Mouse (Mus musculus): ENCODE data around the gene Pfkp. TPM values are rescaled to one million over a fixed set of nuclear protein-coding genes. Genes with fewer than 3 reads are reported as not detected.

Pfkp gene
- polyA plus RNA-seq, 1 experiment from 2014 or later, result 348 TPM

- H3K9ac ChIP-seq, result no peak overlapping the region
- H3K4me1 ChIP-seq (replicated peaks; ENCODE audit: control insufficient read depth, insufficient read depth, low read length), result no peaks in the 10 kb centered on the region; the same call in 1 of the 2 replicates
- H3K36me3 ChIP-seq (replicated peaks; ENCODE audit: control insufficient read depth, insufficient read depth), result 0 out of 2 replicates have a peak, but pooled peaks cover 4% of the 10 kb centered on the region
- no peaks in the 10 kb centered on the region for H3K9me3 ChIP-seq (ENCODE audit: control insufficient read depth, low read length)
- H3K4me3 ChIP-seq (replicated peaks; ENCODE audit: low read length), result no peak overlapping the region
- no peaks in the 10 kb centered on the region for H3K27me3 ChIP-seq (ENCODE audit: control insufficient read depth, insufficient read depth, low read length)
- ATAC-seq (ENCODE audit: low FRiP score) (no peak), DNase-seq (ENCODE audit: low spot score) (no peak)
- WGBS, result 82% methylated on average over 5 of the region's 5 CpGs
- H3K4me2 ChIP-seq (replicated peaks), result no peak overlapping the region
- no peak overlapping the region for H3K27ac ChIP-seq
Measured at GRCm38 (mm10) chr13:6639507-6640030, 9.0 kb downstream of the Pfkp start.

GRCm38 (mm10) chr13:6638976-6639375, 9.6 kb downstream of the Pfkp start:
- 93% methylated on average over 3 of the region's 3 CpGs for WGBS
- Histone ChIP-seq H3K4me1 (replicated peaks; ENCODE audit: control insufficient read depth, insufficient read depth, low read length) (no peaks in the 10 kb centered on the region; the same call in 1 of the 2 replicates), H3K9ac (no peak overlapping the region)

GRCm38 (mm10) chr13:6638425-6638824, 10.2 kb downstream of the Pfkp start:
- Histone ChIP-seq H3K27ac (no peak overlapping the region), H3K4me2 (replicated peaks) (no peak overlapping the region), H3K27me3 (ENCODE audit: control insufficient read depth, insufficient read depth, low read length) (no peaks in the 10 kb centered on the region), H3K36me3 (replicated peaks; ENCODE audit: control insufficient read depth, insufficient read depth) (0 out of 2 replicates have a peak, but pooled peaks cover 6% of the 10 kb centered on the region), H3K9ac (no peak overlapping the region), H3K4me1 (replicated peaks; ENCODE audit: control insufficient read depth, insufficient read depth, low read length) (no peaks in the 10 kb centered on the region; the same call in 1 of the 2 replicates), H3K4me3 (replicated peaks; ENCODE audit: low read length) (no peak overlapping the region), H3K9me3 (ENCODE audit: control insufficient read depth, low read length) (no peaks in the 10 kb centered on the region)
- DNase-seq (ENCODE audit: low spot score), result no peak
- ATAC-seq (ENCODE audit: low FRiP score), result no peak
- WGBS, result 65% methylated on average over 1 of the region's 1 CpGs

More at GRCm38 (mm10) chr13:6638976-6639375, 9.6 kb downstream of the Pfkp start:
- Histone ChIP-seq H3K4me3 (replicated peaks; ENCODE audit: low read length) (no peak overlapping the region), H3K27ac (no peak overlapping the region), H3K36me3 (replicated peaks; ENCODE audit: control insufficient read depth, insufficient read depth) (0 out of 2 replicates have a peak, but pooled peaks cover 6% of the 10 kb centered on the region), H3K4me2 (replicated peaks) (no peak overlapping the region), H3K9me3 (ENCODE audit: control insufficient read depth, low read length) (no peaks in the 10 kb centered on the region), H3K27me3 (ENCODE audit: control insufficient read depth, insufficient read depth, low read length) (no peaks in the 10 kb centered on the region)
- ATAC-seq (ENCODE audit: low FRiP score), result no peak
- DNase-seq (ENCODE audit: low spot score), result no peak

- DNase-seq (ENCODE audit: low spot score) (no peak), ATAC-seq (ENCODE audit: low FRiP score) (no peak)
- H3K27me3 ChIP-seq (ENCODE audit: control insufficient read depth, insufficient read depth, low read length), result no peaks in the 10 kb centered on the region
- no peak overlapping the region for H3K4me3 ChIP-seq (replicated peaks; ENCODE audit: low read length)
- H3K9me3 ChIP-seq (ENCODE audit: control insufficient read depth, low read length), result no peaks in the 10 kb centered on the region
- WGBS, result 87% methylated on average over 7 of the region's 7 CpGs
- H3K36me3 ChIP-seq (replicated peaks; ENCODE audit: control insufficient read depth, insufficient read depth), result 0 out of 2 replicates have a peak, but pooled peaks cover 6% of the 10 kb centered on the region
- no peak overlapping the region for H3K4me2 ChIP-seq (replicated peaks)
- H3K9ac ChIP-seq, result no peak overlapping the region
- no peak overlapping the region for H3K27ac ChIP-seq
- H3K4me1 ChIP-seq (replicated peaks; ENCODE audit: control insufficient read depth, insufficient read depth, low read length), result no peaks in the 10 kb centered on the region; the same call in 1 of the 2 replicates
Measured at GRCm38 (mm10) chr13:6637534-6638124, 10.9 kb downstream of the Pfkp start.

GRCm38 (mm10) chr13:6636976-6637375, 11.6 kb downstream of the Pfkp start:
- no peak overlapping the region for H3K4me3 ChIP-seq (replicated peaks; ENCODE audit: low read length)
- H3K27ac ChIP-seq, result no peak overlapping the region
- no peak overlapping the region for H3K9ac ChIP-seq
- DNase-seq (ENCODE audit: low spot score), result no peak
- H3K4me1 ChIP-seq (replicated peaks; ENCODE audit: control insufficient read depth, insufficient read depth, low read length), result no peaks in the 10 kb centered on the region; the same call in 1 of the 2 replicates
- 85% methylated on average over 4 of the region's 4 CpGs for WGBS
- H3K9me3 ChIP-seq (ENCODE audit: control insufficient read depth, low read length), result no peaks in the 10 kb centered on the region
- no peak for ATAC-seq (ENCODE audit: low FRiP score)
- no peak overlapping the region for H3K4me2 ChIP-seq (replicated peaks)
- 0 out of 2 replicates have a peak, but pooled peaks cover 6% of the 10 kb centered on the region for H3K36me3 ChIP-seq (replicated peaks; ENCODE audit: control insufficient read depth, insufficient read depth)
- no peaks in the 10 kb centered on the region for H3K27me3 ChIP-seq (ENCODE audit: control insufficient read depth, insufficient read depth, low read length)

GRCm38 (mm10) chr13:6636520-6636919, 12.1 kb downstream of the Pfkp start:
- Histone ChIP-seq H3K9ac (no peak overlapping the region), H3K9me3 (ENCODE audit: control insufficient read depth, low read length) (no peaks in the 10 kb centered on the region), H3K4me1 (replicated peaks; ENCODE audit: control insufficient read depth, insufficient read depth, low read length) (no peaks in the 10 kb centered on the region; the same call in 1 of the 2 replicates), H3K4me3 (replicated peaks; ENCODE audit: low read length) (no peak overlapping the region), H3K27ac (no peak overlapping the region), H3K27me3 (ENCODE audit: control insufficient read depth, insufficient read depth, low read length) (no peaks in the 10 kb centered on the region), H3K36me3 (replicated peaks; ENCODE audit: control insufficient read depth, insufficient read depth) (0 out of 2 replicates have a peak, but pooled peaks cover 6% of the 10 kb centered on the region), H3K4me2 (replicated peaks) (no peak overlapping the region)
- DNase-seq (ENCODE audit: low spot score) (no peak), ATAC-seq (ENCODE audit: low FRiP score) (no peak)
- WGBS, result 71% methylated on average over 6 of the region's 6 CpGs

GRCm38 (mm10) chr13:6635138-6636076, 13.2 kb downstream of the Pfkp start:
- no peak overlapping the region for H3K4me2 ChIP-seq (replicated peaks)
- H3K9ac ChIP-seq, result no peak overlapping the region
- WGBS, result 79% methylated on average over 11 of the region's 11 CpGs
- no peaks in the 10 kb centered on the region for H3K27me3 ChIP-seq (ENCODE audit: control insufficient read depth, insufficient read depth, low read length)
- ATAC-seq (ENCODE audit: low FRiP score) (no peak), DNase-seq (ENCODE audit: low spot score) (no peak)
- no peak overlapping the region for H3K27ac ChIP-seq
- no peak overlapping the region for H3K4me3 ChIP-seq (replicated peaks; ENCODE audit: low read length)
- no peaks in the 10 kb centered on the region; the same call in 1 of the 2 replicates for H3K4me1 ChIP-seq (replicated peaks; ENCODE audit: control insufficient read depth, insufficient read depth, low read length)
- 0 out of 2 replicates have a peak, but pooled peaks cover 6% of the 10 kb centered on the region for H3K36me3 ChIP-seq (replicated peaks; ENCODE audit: control insufficient read depth, insufficient read depth)
- no peaks in the 10 kb centered on the region for H3K9me3 ChIP-seq (ENCODE audit: control insufficient read depth, low read length)

- Histone ChIP-seq H3K9ac (no peak overlapping the region), H3K36me3 (replicated peaks; ENCODE audit: control insufficient read depth, insufficient read depth) (0 out of 2 replicates have a peak, but pooled peaks cover 6% of the 10 kb centered on the region), H3K4me3 (replicated peaks; ENCODE audit: low read length) (no peak overlapping the region), H3K4me1 (replicated peaks; ENCODE audit: control insufficient read depth, insufficient read depth, low read length) (no peaks in the 10 kb centered on the region; the same call in 1 of the 2 replicates), H3K27me3 (ENCODE audit: control insufficient read depth, insufficient read depth, low read length) (no peaks in the 10 kb centered on the region), H3K27ac (no peak overlapping the region), H3K9me3 (ENCODE audit: control insufficient read depth, low read length) (no peaks in the 10 kb centered on the region), H3K4me2 (replicated peaks) (no peak overlapping the region)
- ATAC-seq (ENCODE audit: low FRiP score), result no peak
- WGBS, result 82% methylated on average over 12 of the region's 12 CpGs
- DNase-seq (ENCODE audit: low spot score), result no peak
Measured at GRCm38 (mm10) chr13:6634063-6634462, 14.5 kb downstream of the Pfkp start.

- no peak overlapping the region for H3K27ac ChIP-seq
- H3K4me1 ChIP-seq (replicated peaks; ENCODE audit: control insufficient read depth, insufficient read depth, low read length), result no peaks in the 10 kb centered on the region; the same call in 1 of the 2 replicates
- H3K9ac ChIP-seq, result no peak overlapping the region
- no peak overlapping the region for H3K4me3 ChIP-seq (replicated peaks; ENCODE audit: low read length)
- ATAC-seq (ENCODE audit: low FRiP score), result no peak
- 0 out of 2 replicates have a peak, but pooled peaks cover 6% of the 10 kb centered on the region for H3K36me3 ChIP-seq (replicated peaks; ENCODE audit: control insufficient read depth, insufficient read depth)
- H3K4me2 ChIP-seq (replicated peaks), result no peak overlapping the region
- no peaks in the 10 kb centered on the region for H3K27me3 ChIP-seq (ENCODE audit: control insufficient read depth, insufficient read depth, low read length)
- no peak for DNase-seq (ENCODE audit: low spot score)
- no peaks in the 10 kb centered on the region for H3K9me3 ChIP-seq (ENCODE audit: control insufficient read depth, low read length)
- WGBS, result 77% methylated on average over 7 of the region's 7 CpGs
Measured at GRCm38 (mm10) chr13:6633524-6633923, 15.1 kb downstream of the Pfkp start.
